Mouse (Mus musculus): Measurements from ENCODE around the gene Mis18a.

DNA sequence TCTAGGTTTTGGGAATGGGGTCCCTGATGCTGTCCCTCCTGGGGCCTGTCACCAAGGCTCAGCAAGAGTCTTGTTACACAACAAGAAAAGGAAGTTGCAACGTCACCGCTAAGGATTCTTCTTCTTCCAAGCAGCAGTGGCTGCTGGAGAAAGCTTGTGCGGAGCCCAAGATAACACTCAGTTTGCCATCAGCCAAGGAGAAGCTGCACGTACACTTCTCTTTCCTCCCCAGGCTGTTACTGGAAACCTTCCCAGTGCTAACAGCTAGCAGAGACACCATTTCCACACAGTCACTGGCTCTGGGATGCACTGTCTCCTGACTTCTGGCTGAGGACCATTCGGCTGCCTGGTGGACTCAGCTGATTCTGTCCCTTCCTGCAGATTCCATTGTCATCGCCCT is 19.9 kb upstream of the Mis18a start:
- TF ChIP-seq GATA1 (IDR thresholded peaks at IDR 0.05; ENCODE audit: borderline replicate concordance, low read length) (no peak), FLI1 (IDR thresholded peaks at IDR 0.05; ENCODE audit: low read length) (no peak)
